Mouse (Mus musculus): ENCODE results near the gene Pax7. TPM values are rescaled to one million over a fixed set of nuclear protein-coding genes. Genes with fewer than 3 reads are reported as not detected.

Pax7 gene
- polyA plus RNA-seq, 1 experiment from 2014 or later, result not detected

DNA sequence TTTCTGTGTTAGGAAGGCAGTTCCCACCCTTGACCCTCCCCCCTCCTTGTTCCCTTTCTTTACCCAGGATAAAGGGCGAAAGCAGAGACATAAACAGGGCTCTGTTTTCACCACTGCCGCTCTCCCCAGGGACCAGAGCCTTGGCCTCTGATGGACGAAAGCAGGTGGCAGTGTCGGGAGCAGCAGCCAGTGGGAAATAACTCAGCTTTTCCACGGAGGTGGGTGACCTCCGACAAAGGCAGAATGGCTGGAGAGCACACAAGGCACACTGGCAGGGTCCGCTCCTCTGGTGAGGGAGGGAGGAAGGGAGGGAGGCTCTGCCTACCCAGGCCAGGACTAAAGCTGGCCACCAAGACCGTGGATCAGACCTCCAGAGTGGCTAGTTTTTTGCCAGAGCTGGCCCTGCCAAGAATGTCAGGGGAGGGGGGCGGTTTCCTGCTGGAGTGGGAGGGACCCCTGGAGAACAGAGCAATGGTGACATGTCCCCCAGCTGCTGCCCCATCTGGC, 62.1 kb downstream of the Pax7 start:
- Histone ChIP-seq H3K36me3 (no peaks in the 10 kb centered on the region), H3K4me2 (no peak overlapping the region), H3K9ac (no peak overlapping the region), H3K9me3 (replicated peaks) (no peaks in the 10 kb centered on the region), H3K27ac (no peak overlapping the region), H3K4me3 (replicated peaks) (no peak overlapping the region), H3K4me1 (replicated peaks) (no peaks in the 10 kb centered on the region), H3K27me3 (peaks cover 60% of the 10 kb centered on the region)
- WGBS (ENCODE audit: insufficient replicate concordance), result 16% methylated on average over 9 of the region's 9 CpGs
- DNase-seq, result no peak
- ATAC-seq (ENCODE audit: low read depth), result no peak

- no peak overlapping the region for H3K4me2 ChIP-seq
- H3K9ac ChIP-seq, result no peak overlapping the region
- 24% methylated on average over 5 of the region's 5 CpGs for WGBS (ENCODE audit: insufficient replicate concordance)
- no peak overlapping the region for H3K4me3 ChIP-seq (replicated peaks)
- H3K4me1 ChIP-seq (replicated peaks), result no peaks in the 10 kb centered on the region
- ATAC-seq (ENCODE audit: low read depth), result no peak
- DNase-seq, result no peak
- H3K36me3 ChIP-seq, result no peaks in the 10 kb centered on the region
- H3K27me3 ChIP-seq, result peaks cover 81% of the 10 kb centered on the region
- no peaks in the 10 kb centered on the region for H3K9me3 ChIP-seq (replicated peaks)
- no peak overlapping the region for H3K27ac ChIP-seq
These were observed 65.5 kb downstream of the Pax7 start for GRCm38 (mm10) chr4:139767823-139768222.

DNA sequence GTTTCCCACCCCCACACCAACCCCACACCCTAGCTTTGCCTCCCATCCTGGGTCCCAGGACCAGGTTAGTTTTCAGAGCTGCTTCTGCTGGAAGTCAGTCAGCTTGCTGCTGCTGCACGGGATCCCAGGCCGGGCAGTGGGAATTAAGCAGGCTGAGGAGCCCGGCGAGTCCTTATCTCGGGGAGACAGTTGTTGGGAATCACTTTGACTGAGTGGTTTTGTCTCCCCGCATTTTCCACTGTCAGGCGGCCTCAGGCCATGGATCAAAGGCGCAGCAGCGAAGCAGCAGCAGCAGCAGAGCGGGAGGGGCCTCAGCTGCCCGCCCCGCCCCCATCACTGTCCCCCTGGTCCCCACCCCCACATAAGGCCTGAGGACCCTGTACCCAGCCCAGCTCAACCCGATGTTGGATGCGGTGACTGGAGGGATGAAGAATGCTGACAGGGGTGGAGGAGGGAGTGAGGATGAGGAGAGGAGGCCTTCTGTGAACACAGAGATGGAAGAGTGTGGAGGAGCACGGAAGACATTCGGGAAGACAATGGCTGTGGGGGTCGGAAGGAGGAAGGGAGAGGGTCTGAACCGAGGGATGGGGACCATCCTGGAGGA, 66.1 kb downstream of the Pax7 start:
- H3K4me3 ChIP-seq (replicated peaks), result no peak overlapping the region
- no peak for ATAC-seq (ENCODE audit: low read depth)

GRCm38 (mm10) chr4:139761911-139762310, 71.4 kb downstream of the Pax7 start:
- DNase-seq (no peak), ATAC-seq (ENCODE audit: low read depth) (no peak)
- H3K27ac ChIP-seq, result no peak overlapping the region
- no peak overlapping the region for H3K4me2 ChIP-seq
- no peak overlapping the region for H3K4me3 ChIP-seq (replicated peaks)
- H3K27me3 ChIP-seq, result peaks cover 77% of the 10 kb centered on the region
- no peak overlapping the region for H3K9ac ChIP-seq
- H3K36me3 ChIP-seq, result no peaks in the 10 kb centered on the region
- WGBS (ENCODE audit: insufficient replicate concordance), result 10% methylated on average over 13 of the region's 13 CpGs
- H3K9me3 ChIP-seq (replicated peaks), result no peaks in the 10 kb centered on the region
- no peaks in the 10 kb centered on the region for H3K4me1 ChIP-seq (replicated peaks)

More for the DNA sequence above, 66.1 kb downstream of the Pax7 start:
- Histone ChIP-seq H3K4me2 (no peak overlapping the region), H3K4me1 (replicated peaks) (no peaks in the 10 kb centered on the region), H3K9ac (no peak overlapping the region), H3K27ac (no peak overlapping the region), H3K27me3 (peaks cover 81% of the 10 kb centered on the region), H3K36me3 (no peaks in the 10 kb centered on the region), H3K9me3 (replicated peaks) (no peaks in the 10 kb centered on the region)
- DNase-seq, result no peak
- 8% methylated on average over 18 of the region's 18 CpGs for WGBS (ENCODE audit: insufficient replicate concordance)

GRCm38 (mm10) chr4:139760736-139761135, 72.6 kb downstream of the Pax7 start:
- Histone ChIP-seq H3K36me3 (no peaks in the 10 kb centered on the region), H3K9ac (no peak overlapping the region), H3K4me1 (replicated peaks) (no peaks in the 10 kb centered on the region), H3K9me3 (replicated peaks) (no peaks in the 10 kb centered on the region), H3K27me3 (peaks cover 69% of the 10 kb centered on the region), H3K27ac (no peak overlapping the region), H3K4me3 (replicated peaks) (no peak overlapping the region), H3K4me2 (no peak overlapping the region)
- DNase-seq (no peak), ATAC-seq (ENCODE audit: low read depth) (no peak)
- 54% methylated on average over 11 of the region's 11 CpGs for WGBS (ENCODE audit: insufficient replicate concordance)

GRCm38 (mm10) chr4:139758512-139759340, 74.6 kb downstream of the Pax7 start:
- WGBS (ENCODE audit: insufficient replicate concordance), result 15% methylated on average over 17 of the region's 17 CpGs
- Histone ChIP-seq H3K36me3 (no peaks in the 10 kb centered on the region), H3K27ac (no peak overlapping the region), H3K4me1 (replicated peaks) (no peaks in the 10 kb centered on the region), H3K4me2 (no peak overlapping the region), H3K27me3 (peaks cover 59% of the 10 kb centered on the region), H3K9ac (no peak overlapping the region), H3K9me3 (replicated peaks) (no peaks in the 10 kb centered on the region), H3K4me3 (replicated peaks) (no peak overlapping the region)
- ATAC-seq (ENCODE audit: low read depth), result no peak
- no peak for DNase-seq

GRCm38 (mm10) chr4:139756931-139757330, 76.4 kb downstream of the Pax7 start:
- DNase-seq (no peak), ATAC-seq (ENCODE audit: low read depth) (no peak)
- H3K27ac ChIP-seq, result no peak overlapping the region
- no peaks in the 10 kb centered on the region for H3K9me3 ChIP-seq (replicated peaks)
- H3K4me3 ChIP-seq (replicated peaks), result no peak overlapping the region
- no peak overlapping the region for H3K4me2 ChIP-seq
- H3K9ac ChIP-seq, result no peak overlapping the region
- 16% methylated on average over 13 of the region's 13 CpGs for WGBS (ENCODE audit: insufficient replicate concordance)
- no peaks in the 10 kb centered on the region for H3K36me3 ChIP-seq
- no peaks in the 10 kb centered on the region for H3K4me1 ChIP-seq (replicated peaks)
- peaks cover 41% of the 10 kb centered on the region for H3K27me3 ChIP-seq

DNA sequence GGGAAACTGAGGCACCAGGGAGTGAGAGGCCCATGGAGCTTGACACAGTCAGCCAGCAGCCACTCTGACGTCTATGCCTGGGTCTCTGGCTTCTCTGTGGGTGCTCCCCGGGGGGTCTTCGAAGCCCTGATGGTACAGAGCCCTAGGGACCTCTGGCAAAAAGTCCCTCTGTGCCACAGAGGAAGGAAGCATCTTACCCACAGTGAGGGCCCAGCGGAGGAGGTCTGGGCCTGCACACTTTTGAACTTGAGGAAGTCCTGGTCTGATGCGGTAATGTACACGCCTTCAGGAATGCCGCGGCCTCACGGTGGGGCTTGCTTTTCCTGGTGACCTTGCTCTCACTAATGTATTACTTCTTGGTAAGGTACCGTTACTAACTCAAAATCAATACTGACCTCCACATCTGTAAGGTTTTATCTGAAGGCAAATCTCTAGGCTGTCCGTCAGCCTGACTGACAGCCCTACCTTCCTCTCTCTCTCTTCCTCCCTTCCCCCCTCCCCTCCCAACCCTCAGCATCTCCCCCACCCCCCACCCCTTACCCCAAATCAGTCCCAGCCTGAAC, 79.1 kb downstream of the Pax7 start:
- DNase-seq (no peak), ATAC-seq (ENCODE audit: low read depth) (no peak)
- Histone ChIP-seq H3K4me2 (no peak overlapping the region), H3K27me3 (peaks cover 22% of the 10 kb centered on the region), H3K4me1 (replicated peaks) (no peaks in the 10 kb centered on the region), H3K9me3 (replicated peaks) (no peaks in the 10 kb centered on the region), H3K36me3 (no peaks in the 10 kb centered on the region), H3K4me3 (replicated peaks) (no peak overlapping the region), H3K27ac (no peak overlapping the region), H3K9ac (no peak overlapping the region)
- 15% methylated on average over 11 of the region's 11 CpGs for WGBS (ENCODE audit: insufficient replicate concordance)

DNA sequence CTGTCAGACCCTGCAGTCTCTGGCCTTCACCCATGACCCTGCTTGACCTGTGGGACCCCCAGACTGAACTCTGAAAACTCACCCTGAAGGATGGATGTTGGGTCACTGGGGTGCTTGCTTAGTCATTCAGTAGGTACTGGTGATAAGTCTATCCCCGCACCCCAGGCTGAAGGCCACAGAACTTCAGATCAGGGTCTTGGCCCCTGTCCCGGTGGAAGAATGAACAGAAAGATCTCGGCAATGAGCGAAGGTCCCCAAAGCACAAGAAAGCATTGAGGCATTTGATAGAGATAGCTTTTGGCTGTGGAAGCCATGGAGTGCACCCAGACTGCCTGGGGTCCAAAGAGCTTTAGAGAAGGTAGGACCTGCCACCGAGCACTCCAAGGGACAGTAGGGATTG, 82.4 kb downstream of the Pax7 start:
- no peaks in the 10 kb centered on the region for H3K36me3 ChIP-seq
- H3K27me3 ChIP-seq, result no peaks in the 10 kb centered on the region
- ATAC-seq (ENCODE audit: low read depth), result no peak
- no peak for DNase-seq
- no peak overlapping the region for H3K4me3 ChIP-seq (replicated peaks)
- 71% methylated on average over 5 of the region's 5 CpGs for WGBS (ENCODE audit: insufficient replicate concordance)
- no peak overlapping the region for H3K4me2 ChIP-seq
- no peak overlapping the region for H3K27ac ChIP-seq
- no peak overlapping the region for H3K9ac ChIP-seq
- no peaks in the 10 kb centered on the region for H3K9me3 ChIP-seq (replicated peaks)
- H3K4me1 ChIP-seq (replicated peaks), result no peaks in the 10 kb centered on the region

DNA sequence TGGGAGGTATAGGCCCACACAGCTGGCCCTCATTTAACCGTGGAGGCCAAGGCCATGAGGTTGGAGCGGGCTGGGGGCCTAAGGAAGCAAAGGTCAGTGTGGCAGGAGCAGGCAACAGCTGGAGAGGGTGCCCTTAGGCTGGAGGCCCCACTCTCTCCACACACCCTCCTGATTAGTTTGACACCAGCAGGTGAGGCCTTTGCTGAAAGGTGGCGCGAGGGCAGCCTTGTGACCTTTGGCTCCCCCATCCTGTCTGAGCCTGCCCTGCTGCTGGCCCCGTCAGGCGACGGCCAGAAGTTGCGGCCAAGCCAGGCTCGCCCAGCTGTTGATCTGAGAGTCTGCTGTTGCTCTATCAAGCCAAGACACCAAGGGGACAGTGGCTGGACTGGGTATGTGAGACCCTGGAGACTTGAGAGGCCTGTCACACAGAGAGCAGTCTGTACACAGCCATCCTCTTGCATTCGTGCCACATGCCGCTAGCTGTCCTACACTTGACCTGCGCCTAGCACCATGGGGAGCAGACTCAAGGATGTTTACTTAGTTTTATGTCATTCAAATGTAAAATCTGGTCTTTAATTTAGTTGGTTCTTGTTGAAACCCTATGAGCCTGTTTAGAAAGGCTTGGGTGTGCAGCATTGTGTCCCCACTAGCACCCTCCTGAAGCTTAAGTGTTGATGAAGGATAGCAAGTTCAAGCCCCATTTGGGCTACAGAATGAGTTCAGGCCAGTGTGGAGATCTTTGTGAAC, 86.0 kb downstream of the Pax7 start:
- no peak for DNase-seq
- Histone ChIP-seq H3K9ac (no peak overlapping the region), H3K27me3 (no peaks in the 10 kb centered on the region), H3K9me3 (replicated peaks) (no peaks in the 10 kb centered on the region), H3K4me2 (no peak overlapping the region), H3K27ac (no peak overlapping the region), H3K4me1 (replicated peaks) (no peaks in the 10 kb centered on the region), H3K4me3 (replicated peaks) (no peak overlapping the region), H3K36me3 (no peaks in the 10 kb centered on the region)
- WGBS (ENCODE audit: insufficient replicate concordance), result 55% methylated on average over 12 of the region's 12 CpGs
- no peak for ATAC-seq (ENCODE audit: low read depth)

- Histone ChIP-seq H3K27ac (no peak overlapping the region), H3K9me3 (replicated peaks) (no peaks in the 10 kb centered on the region), H3K4me1 (replicated peaks) (no peaks in the 10 kb centered on the region), H3K4me3 (replicated peaks) (no peak overlapping the region), H3K36me3 (no peaks in the 10 kb centered on the region), H3K4me2 (no peak overlapping the region), H3K9ac (no peak overlapping the region), H3K27me3 (no peaks in the 10 kb centered on the region)
- no peak for DNase-seq
- no peak for ATAC-seq (ENCODE audit: low read depth)
- WGBS (ENCODE audit: insufficient replicate concordance), result 55% methylated on average over 12 of the region's 12 CpGs
These were observed 87.2 kb downstream of the Pax7 start for GRCm38 (mm10) chr4:139746177-139746576.
